10 mouse cellular contexts compared by ENCODE assay signal in genomic region chr9:59653371-59653770, GRCm38 (mm10). TPM values are rescaled to one million over a fixed set of nuclear protein-coding genes. Genes with fewer than 3 reads are reported as not detected.
A peak's percentile ranks its signal among the peaks of the same experiment; 100 is the strongest.
DNase-seq lines count a peak whose midpoint lies in the region; ATAC-seq lines count a peak whose summit lies in the region.
"Had no signal": no experiment of that assay in that cellular context is flagged by ENCODE, and none has a peak within 500 bp of the region (broad histone marks: within the 10 kb centered on the region; RNA-seq: fewer than 3 reads in every experiment).

No protein-coding gene starts in this region.

- DNase-seq in adrenal gland, adult (ENCODE audit: inconsistent age in 2 of 2, low spot score in 1 of 2) = peak; percentile 77 to 89
- no peak for DNase-seq in adrenal gland, postnatal 4 days (ENCODE audit: low spot score in 2 of 2)
- DNase-seq in right cerebral cortex, adult 18-20 months = peak; percentile 75
- no peak for DNase-seq in right cerebral cortex, postnatal 14 days
- DNase-seq in c-Kit-negative CD71-positive TER-119-positive erythroid progenitor cells, embryonic 14.5 days (ENCODE audit: low read depth, low spot score) = peak; percentile 54
- no peak for DNase-seq in urinary bladder, postnatal 4 days (ENCODE audit: low spot score in 2 of 2)
- no peak for DNase-seq in ovary, postnatal 36 days (ENCODE audit: low spot score)
- DNase-seq: cerebellum, adult 9-10 months; thymus, postnatal 4 days had no signal

- ATAC-seq in megakaryocyte progenitor cell, adult 5-6 weeks (replicated peaks; ENCODE audit: poor library complexity) = peak; percentile 49

RNA-seq across cellular contexts. Expression of gene Pkm, which starts 2.8 kb away (rescaled TPM):
- total RNA-seq in adrenal gland, postnatal 4 days (2021) = 100 to 1,000 TPM; 351 to 370 TPM
- 151 and 190 TPM in 2 replicates for total RNA-seq in megakaryocyte progenitor cell, adult 5-6 weeks (2015)
- 900 and 914 TPM in 2 replicates for total RNA-seq in megakaryocyte progenitor cell, adult 5-6 weeks (2017)

RNA-seq across cellular contexts. Expression of gene Gramd2, which starts 26.6 kb away (rescaled TPM):
- total RNA-seq in adrenal gland, postnatal 4 days (2021) = under 1 TPM; 0.28 to 0.42 TPM
- 0.02 TPM in 1 of 2 replicates, not detected in the other for total RNA-seq in megakaryocyte progenitor cell, adult 5-6 weeks (2015)
- 0.14 TPM in 1 of 2 replicates, not detected in the other for total RNA-seq in megakaryocyte progenitor cell, adult 5-6 weeks (2017)

RNA-seq across cellular contexts. Expression of gene Parp6, which starts 36.3 kb away (rescaled TPM):
- 10 to 100 TPM; 31.6 to 32.2 TPM for total RNA-seq in adrenal gland, postnatal 4 days (2021)
- total RNA-seq in megakaryocyte progenitor cell, adult 5-6 weeks (2015) = 37.6 and 52.4 TPM in 2 replicates
- 15.7 and 24.5 TPM in 2 replicates for total RNA-seq in megakaryocyte progenitor cell, adult 5-6 weeks (2017)

Comparison
In these comparisons a context has a peak if more than half of its experiments do, and no peak if none do; other contexts are left out.
1. DNase-seq: peak in adrenal gland, adult (2 of 2), right cerebral cortex, adult 18-20 months (single experiment) and c-Kit-negative CD71-positive TER-119-positive erythroid progenitor cells, embryonic 14.5 days (single experiment); none in adrenal gland, postnatal 4 days (0 of 2), right cerebral cortex, postnatal 14 days (single experiment), urinary bladder, postnatal 4 days (0 of 2) and ovary, postnatal 36 days (single experiment).